Mouse (Mus musculus): ENCODE measurements around the gene Fam189b.

Fam189b gene

GRCm38 (mm10) chr3:89228836-89229235 is 45.9 kb downstream of the Fam189b start, which contains the start of gene Muc1:
Gene Muc1, plus strand, starts transcription at chr3:89229057.
- no peak for DNase-seq (ENCODE audit: low spot score in 2 of 2)

- DNase-seq (ENCODE audit: low spot score in 2 of 2) = no peak
Measured at GRCm38 (mm10) chr3:89229276-89229675, 46.3 kb downstream of the Fam189b start.

- no peak for DNase-seq (ENCODE audit: low spot score in 2 of 2)
Measured at GRCm38 (mm10) chr3:89230561-89230960, 47.6 kb downstream of the Fam189b start.

- DNase-seq (ENCODE audit: low spot score in 2 of 2) = no peak
Measured at GRCm38 (mm10) chr3:89231345-89231744, 48.4 kb downstream of the Fam189b start.

GRCm38 (mm10) chr3:89231772-89232275 is 48.9 kb downstream of the Fam189b start:
- DNase-seq (ENCODE audit: low spot score in 2 of 2) = no peak

GRCm38 (mm10) chr3:89232614-89233013 is 49.7 kb downstream of the Fam189b start:
- DNase-seq (ENCODE audit: low spot score in 2 of 2) = no peak

- no peak for DNase-seq (ENCODE audit: low spot score in 2 of 2)
Measured at GRCm38 (mm10) chr3:89233562-89234110, 50.7 kb downstream of the Fam189b start.

GRCm38 (mm10) chr3:89236516-89236915 is 53.6 kb downstream of the Fam189b start:
- DNase-seq (ENCODE audit: low spot score in 2 of 2) = no peak

- DNase-seq (ENCODE audit: low spot score in 2 of 2) = no peak
Measured at GRCm38 (mm10) chr3:89237682-89238081, 54.7 kb downstream of the Fam189b start.

GRCm38 (mm10) chr3:89238494-89238893 is 55.6 kb downstream of the Fam189b start:
- DNase-seq (ENCODE audit: low spot score in 2 of 2) = no peak

Measured in spleen, postnatal 14 days (tissue).